Mouse (Mus musculus): Measurements from ENCODE around the gene Prok1.

Gene Prok1

DNA sequence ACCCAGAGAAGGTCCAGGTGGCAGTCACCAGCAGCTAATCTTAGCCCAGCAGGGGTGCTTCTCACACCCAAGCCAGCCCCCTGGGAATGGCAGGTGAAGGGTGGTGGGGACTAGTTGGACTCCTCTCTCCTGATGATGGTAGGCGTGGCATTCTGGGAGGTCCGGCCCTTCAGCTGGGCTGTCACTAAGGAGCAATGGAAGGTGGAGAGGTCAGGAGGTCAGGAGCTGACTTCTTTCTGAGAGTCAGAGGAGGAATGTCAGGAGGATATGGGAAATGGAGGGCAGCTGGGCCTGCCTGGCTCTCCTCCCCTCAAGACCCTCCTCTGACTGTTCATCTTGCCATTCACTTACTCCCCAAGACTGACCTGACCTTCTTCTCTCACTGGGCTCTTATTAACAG is 1.5 kb downstream of the Prok1 start:
- DNase-seq (ENCODE audit: low read depth, low spot score), result no peak

DNA sequence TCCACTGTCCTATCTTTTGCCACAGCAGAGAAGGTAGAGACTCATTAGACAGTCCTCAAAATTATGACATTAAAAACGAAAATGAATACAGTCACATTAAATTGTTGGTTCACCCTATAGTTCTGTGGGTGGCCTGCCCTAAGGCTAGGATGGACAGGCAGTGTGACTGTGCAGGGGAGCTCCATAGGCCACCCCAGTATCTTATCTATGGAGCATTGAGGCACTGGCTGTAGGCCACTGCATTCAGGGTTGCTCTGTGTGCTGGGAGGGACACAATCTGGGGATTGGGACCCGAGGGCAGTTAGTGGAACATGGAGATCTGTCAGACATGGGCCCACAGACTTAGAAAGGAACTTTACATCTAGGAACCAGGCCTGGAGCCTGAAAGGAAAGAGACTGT is 5.6 kb downstream of the Prok1 start:
- DNase-seq (ENCODE audit: low read depth, low spot score), result no peak

DNA sequence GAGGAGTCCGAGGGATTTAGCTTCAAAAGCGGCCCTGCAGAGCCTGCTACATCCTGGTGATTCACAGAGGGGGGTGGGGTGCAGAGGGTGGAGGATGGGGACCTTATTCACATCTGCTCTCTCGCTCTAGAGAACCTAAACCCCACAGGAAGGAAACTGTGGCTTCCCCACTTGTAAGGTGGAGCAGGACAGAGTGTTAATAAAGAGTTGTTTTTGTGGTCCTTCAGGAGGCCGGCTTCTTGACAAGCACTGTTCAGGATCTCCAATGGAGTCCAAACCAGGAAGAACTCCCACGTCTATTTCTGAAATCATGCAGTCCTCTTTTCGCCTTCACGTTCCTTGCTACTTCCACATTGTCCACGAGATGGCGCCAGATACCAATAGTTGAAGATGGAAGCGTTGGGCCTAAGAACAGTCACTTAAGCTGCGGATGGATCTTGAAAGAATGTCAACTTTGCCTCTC is 6.1 kb downstream of the Prok1 start:
- peak; percentile 86 for DNase-seq (ENCODE audit: low read depth, low spot score)

DNA sequence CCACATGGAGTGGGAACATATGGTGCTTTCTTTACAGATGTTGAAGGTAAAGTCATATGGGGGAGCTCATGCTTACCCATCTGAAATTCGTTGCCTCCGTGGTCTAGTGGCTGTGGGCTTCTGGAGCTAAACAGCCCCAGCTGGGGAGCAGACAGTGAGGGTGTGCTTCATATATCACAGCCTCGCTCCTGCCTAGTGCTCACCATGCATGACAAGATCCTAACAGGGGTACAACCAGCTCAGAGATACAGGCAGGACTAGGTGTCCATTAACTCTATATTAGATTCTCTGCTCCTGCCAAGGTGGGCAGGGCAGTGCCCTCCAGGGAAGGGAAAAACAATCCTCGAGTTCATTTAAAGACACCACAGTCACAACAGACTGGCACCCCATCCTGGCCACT is 8.3 kb downstream of the Prok1 start:
- no peak for DNase-seq (ENCODE audit: low read depth, low spot score)

DNA sequence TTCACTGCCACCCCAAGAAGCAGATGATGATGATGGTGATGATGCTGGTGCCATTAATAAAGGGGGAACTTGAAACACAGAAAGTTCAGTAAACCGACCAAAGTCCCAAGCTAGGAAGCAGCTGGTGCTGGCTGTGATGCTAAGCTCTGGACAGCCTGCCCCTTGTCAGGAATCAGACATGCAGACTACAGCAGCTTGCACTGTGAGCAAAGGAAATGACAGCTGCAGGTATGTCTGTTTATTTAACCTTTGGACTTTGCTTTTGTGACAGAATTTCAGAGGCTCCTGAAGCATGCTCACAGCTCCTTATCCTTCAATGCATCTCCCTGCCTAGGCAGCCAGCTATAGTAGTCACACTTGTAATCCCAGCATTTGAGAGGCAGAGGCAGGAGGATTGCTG is 9.0 kb downstream of the Prok1 start, which contains the start of gene A630076J17Rik:
A630076J17Rik (plus strand) TSS at position 88 of the 400 bp plus-strand sequence.
- DNase-seq (ENCODE audit: low read depth, low spot score), result no peak

DNA sequence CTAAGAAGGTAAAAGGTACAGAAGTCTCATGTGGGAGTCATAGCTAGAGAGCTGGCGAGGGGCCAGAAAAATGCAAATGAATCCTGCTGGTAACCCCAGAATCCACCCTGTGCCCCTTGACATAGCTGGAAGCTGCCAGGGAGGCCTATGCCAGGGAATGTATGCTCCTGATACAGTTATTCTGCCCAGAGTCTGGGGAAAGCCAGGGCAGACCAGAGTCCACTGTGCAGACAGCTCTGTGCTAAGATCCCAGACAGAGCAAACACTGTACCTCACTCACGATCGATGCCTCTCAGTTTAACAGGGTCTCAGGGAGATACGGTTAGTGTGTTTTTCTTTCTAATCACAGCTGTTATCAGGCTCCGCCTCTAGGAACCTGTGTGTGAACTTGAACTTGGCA is 9.7 kb downstream of the Prok1 start:
- DNase-seq (ENCODE audit: low read depth, low spot score), result no peak

DNA sequence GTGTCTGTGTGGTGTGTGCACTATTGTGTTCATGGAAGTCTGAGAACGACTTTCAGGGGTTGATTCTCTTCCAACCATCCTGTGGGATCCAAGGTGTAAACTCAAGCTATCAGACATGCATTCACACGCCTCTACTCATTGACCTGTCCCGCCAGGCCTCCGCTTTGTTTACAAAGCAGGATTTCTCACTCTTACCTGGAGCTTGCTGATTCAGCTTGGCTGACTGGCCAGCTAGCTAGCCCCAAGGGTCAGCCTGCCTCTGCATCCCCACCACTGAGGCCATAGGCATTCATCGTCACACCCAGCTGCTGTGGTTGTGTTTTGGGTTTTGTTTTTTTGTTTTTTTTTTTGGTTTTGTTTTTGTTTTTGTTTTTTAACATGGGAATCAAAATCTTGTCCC is 10.3 kb downstream of the Prok1 start:
- DNase-seq (ENCODE audit: low read depth, low spot score), result no peak

DNA sequence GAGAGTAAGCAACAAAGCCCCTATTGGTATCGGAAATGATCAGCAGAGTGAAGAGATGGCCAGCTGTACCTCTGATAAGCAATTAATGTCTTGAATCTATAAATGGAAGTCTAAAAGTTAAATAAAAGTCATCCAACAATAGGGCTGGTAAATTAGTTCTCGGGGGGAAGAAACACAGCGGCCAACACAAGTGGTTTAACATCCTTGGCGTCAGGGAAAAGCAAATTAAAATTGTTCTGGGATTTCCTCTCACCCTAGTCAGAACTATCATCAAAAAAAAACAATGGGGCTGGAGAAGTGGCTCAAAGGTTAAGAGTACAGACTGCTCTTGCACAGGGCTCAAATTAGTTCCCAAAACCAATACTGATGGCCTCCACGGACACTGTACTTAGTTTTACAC is 13.7 kb downstream of the Prok1 start:
- no peak for DNase-seq (ENCODE audit: low read depth, low spot score)

DNA sequence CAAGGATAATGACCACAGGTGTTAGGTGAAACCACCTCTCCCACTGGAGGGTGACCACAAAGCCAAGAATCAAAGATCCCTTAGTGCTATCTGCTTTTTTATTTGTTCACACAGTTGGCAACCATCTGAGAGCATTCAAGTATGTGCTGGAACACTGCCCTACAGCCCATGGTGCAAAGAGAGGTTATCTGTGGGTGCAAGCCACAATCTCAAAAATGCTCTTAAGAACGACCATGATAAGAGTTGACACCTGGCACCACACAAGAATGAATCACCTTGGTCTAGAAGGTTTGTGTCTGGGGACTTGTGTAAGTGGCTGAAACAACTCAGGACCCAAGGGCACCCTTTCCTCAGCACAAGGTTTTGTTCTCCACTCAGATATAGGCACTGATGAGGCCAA is 16.3 kb downstream of the Prok1 start:
- DNase-seq (ENCODE audit: low read depth, low spot score), result no peak

DNA sequence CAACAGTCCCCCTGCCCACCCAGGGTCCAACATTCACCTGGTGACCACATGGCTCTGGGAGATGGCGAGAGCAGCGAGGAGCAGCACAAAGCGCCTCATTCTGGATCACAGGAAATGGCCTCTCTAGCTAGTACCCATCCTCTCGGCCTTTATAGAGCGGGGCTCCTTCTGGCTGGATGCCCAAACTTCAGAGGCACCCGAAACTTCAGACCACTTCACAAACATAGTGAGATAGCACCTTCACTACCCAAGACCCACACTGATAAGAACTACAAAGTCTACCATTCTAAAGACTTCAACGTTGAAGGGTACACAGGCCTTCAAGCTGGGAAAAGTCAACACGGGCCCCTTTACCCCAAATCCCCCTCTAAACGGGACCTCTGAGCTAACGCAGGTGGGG is 17.9 kb downstream of the Prok1 start, which contains the start of gene Cym:
Cym (minus strand) TSS at position 125 of the 400 bp plus-strand sequence.
- DNase-seq (ENCODE audit: low read depth, low spot score), result no peak

DNA sequence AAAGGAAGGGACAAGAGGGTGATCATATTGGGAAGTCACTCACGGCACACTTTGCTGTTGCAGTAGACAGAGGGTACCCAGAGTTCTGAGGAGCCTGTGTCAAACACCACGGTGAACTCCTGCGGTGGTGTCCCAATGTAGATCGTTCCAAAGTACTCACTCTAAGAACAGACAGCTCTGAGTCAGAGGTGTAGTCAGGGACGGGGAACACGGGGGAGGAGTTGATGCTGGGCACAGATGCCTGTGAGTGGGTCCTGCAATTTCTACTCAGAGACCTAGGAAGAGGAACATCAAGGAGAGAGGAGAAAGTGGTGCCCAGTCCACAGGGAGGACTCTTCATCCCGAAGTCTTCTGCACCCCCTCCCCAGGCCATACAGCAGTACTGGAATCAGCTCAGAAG is 20.9 kb downstream of the Prok1 start:
- no peak for DNase-seq (ENCODE audit: low read depth, low spot score)

DNA sequence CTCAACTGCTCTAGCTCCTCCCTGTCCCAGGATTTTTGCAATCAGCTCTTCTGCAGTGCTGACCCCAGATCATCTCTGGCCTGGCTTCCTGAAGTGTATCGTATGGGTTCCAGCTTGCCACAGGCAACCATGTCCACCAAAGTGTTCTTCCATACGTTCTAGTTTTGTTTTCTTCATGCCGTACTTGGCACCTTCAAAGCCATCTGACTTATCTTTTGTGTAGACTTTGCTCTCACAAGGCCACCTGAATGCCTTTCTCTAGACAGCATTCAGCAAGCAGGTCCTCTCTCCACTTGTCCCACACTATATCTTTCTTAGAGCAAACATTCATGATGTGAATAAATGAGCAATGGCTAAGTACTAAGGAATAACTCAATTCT is 22.4 kb downstream of the Prok1 start:
- DNase-seq (ENCODE audit: low read depth, low spot score), result no peak

DNA sequence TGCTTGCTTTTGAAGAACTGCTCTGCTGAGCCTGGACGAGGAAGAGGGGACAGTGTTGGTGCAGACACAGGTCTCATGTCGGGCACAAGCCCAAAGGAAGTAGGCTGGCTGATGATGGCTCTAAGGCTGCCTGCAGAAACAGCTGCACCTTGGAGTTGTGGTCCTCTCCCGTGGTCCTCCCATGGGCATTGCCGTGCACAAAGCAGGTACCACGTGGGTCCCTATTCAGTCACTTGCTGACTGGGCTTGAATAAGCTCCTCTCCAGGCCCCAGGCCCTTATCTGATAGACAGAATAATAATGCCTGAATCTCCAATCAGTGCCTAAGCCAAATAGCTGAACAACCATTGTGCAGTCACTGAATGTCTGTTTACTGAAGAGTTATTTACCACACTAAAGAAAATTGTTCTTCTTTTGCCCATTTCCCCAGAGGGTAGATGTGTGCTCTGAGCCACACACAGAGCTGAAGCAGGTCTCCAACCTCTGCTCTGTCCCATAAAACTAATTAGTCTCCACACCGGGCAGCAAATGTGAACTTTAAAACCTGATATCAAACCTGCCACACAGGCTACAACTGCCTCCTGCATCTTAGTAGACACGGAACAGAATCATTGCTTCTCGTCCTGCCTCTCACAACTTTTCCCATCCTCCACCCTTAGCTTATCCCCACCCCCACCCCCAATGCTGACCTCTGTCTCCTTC is 23.0 kb downstream of the Prok1 start:
- DNase-seq (ENCODE audit: low read depth, low spot score), result no peak

DNA sequence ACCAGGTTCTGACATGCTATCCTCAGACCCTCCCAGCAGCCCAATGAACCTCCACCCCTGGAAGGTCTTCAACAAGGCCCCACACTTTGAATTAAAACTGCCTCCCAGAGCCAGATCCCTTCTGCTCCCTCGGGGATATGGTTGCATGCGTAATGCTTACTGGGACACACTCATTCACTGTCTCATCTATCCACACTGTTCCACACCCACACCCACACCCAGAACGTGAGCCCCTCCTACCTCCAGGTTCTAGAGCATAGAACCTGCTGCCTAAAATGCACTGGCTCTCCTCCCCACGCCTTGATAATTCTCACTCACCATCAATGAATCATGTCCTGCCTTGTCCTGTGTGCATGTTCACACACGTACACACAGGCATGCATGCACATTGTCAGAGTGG is 24.9 kb downstream of the Prok1 start:
- DNase-seq (ENCODE audit: low read depth, low spot score), result no peak

DNA sequence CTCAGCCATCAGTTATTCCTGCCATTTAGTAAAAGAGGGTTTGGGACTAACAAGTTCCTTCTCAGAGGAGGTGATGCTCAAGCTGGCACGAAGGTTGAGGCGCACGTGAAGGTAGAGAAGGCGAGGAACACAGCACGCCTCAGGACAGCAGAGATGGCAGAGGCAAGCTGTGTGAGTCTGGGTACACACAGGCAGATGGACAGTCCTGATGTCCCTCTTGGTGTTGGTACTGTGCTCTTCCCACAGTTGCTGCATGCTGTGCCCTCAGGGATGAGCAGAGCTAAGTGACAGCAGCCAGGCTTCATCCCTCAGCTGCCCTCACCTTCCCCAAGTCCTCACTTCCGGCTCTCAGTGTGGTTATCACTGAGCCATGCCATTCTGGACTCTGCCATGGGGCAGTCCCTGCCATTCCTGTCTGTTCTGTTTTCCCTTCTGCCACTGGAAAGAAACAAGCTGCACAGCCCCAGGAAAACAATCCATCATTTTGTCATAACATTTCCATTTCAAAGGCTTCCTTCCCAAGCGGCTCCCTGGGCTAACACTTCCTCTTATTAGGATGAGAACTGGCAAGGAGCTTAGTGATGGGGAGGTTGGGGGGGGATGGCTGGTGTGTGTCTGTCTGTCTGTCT is 31.8 kb downstream of the Prok1 start:
- no peak for DNase-seq (ENCODE audit: low read depth, low spot score)

DNA sequence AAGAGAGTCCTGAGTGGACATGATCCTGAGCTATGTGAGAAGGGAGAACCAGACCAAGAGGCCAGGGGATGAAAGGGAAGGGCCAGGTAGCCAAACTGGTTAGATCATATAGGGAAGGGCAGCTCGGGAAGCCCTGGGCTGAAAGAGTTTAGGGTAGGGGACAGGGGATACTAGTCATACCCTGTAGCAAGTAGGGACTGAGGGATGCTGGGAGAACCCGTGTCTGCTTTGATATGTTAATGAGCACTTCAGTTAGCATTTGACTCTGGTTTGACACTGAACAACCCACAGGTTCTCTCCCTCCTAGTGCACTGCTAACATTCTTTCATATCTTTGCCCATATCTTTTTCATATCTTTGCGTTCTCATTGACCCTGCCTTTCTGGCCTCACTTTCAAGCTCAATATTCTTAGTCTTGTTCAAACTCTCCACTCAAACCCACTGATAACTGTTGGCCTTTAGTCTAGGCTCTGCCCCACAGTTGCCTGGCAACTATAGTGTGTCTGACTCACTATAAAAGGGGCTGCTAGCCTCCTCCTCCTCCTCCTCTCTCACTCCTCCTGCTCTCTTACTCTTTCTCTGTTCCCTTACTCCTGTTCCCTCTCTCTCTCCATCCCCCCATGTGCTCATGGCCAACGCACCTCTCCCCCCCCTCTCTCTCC is 32.9 kb downstream of the Prok1 start:
- no peak for DNase-seq (ENCODE audit: low read depth, low spot score)

DNA sequence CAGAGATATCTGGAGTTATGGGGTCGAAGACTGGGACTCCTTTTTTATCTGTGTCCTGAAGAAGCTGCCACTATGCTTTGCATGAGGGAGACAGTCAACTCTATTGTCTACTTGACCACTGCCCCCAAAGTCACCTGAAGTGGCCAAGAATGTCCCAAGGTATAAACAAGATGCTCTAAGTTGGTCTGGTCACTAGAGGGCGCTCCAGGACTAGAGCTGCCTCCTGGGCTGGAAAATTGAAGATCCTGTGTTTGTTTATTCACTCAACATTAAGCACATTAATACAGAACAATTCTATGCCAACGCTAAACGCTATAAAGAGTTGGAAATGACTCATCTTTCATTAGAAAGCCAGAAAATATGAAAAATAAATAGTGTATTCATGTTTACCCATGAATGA is 33.5 kb downstream of the Prok1 start:
- DNase-seq (ENCODE audit: low read depth, low spot score), result peak; percentile 66

DNA sequence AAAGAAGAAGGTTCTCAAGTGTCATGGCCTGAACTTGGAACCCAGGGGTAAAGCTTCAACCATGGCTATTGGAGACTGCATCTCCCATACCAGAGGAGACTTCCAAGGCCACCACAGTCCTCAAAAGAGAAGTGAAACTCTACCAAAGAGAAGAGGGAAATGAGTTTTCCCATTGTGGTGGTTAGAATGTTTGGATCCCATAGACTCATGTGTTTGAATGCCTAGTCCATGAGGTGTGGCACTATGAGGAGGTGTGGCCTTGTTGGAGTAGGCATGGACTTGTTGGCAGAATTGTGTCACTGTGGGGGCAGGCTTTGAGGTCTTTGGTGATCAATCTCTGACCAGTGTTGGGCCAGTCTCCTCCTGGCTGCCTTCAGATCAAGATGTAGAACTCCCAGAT is 34.3 kb downstream of the Prok1 start:
- no peak for DNase-seq (ENCODE audit: low read depth, low spot score)

DNA sequence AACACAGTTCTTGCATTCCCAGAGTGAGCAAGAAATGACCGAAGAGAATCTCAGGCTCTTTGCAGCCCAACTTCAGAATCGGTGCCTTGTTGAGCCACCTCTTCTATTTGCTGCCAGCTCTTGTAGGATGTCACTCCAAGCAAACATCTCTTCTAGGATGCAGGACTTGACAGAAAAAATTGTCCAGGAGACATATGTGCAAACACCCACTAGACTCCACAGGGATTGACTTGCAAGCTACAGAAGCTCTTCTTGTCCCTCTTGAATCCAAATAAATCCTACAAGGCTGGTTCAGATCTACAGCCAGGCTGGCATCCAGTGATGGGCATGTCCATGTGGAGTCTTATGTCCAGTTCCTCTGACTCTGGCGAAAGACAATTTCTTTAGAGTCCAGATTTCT is 35.1 kb downstream of the Prok1 start:
- DNase-seq (ENCODE audit: low read depth, low spot score), result no peak

DNA sequence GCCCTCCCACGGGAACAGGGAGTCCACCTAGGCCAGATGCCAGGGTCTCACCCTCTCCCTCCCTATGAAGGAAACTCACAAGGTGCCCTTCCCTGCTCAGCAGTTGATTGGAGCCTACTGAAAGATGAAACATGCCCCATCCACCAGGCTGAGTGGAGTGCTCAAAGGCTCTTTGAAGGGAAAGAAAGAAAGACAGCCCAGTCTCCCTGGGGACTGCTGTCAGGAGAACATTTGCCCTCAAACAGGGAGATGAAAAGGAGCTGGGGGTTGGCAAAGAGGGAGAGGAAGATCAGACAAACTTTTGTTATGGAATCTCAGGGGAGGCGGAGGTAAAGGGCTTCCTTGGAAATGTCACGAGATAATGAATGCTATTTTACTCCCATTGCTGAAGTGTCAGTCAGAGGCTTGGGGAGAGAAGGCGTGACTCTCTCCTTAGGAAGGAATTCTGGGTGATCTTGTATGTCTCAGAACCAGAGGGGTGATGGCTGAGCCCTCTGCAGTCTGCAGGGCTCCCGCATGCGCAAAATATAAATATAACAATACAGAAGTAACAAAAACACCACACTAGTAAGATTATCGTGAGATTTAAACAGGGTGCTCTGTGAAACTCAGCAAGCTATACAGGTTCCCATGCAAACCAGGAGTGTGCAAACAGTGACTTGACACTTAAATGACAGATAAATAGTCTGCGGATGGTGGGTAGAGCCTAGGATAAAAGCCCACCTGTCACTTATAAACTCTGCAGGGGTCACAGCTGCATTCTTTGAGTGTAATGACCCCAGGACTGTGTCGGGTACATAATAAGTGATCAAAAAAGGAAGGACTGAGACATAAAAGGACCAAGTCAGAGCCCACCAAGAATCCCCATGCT is 38.0 kb downstream of the Prok1 start:
- no peak for DNase-seq (ENCODE audit: low read depth, low spot score)

DNA sequence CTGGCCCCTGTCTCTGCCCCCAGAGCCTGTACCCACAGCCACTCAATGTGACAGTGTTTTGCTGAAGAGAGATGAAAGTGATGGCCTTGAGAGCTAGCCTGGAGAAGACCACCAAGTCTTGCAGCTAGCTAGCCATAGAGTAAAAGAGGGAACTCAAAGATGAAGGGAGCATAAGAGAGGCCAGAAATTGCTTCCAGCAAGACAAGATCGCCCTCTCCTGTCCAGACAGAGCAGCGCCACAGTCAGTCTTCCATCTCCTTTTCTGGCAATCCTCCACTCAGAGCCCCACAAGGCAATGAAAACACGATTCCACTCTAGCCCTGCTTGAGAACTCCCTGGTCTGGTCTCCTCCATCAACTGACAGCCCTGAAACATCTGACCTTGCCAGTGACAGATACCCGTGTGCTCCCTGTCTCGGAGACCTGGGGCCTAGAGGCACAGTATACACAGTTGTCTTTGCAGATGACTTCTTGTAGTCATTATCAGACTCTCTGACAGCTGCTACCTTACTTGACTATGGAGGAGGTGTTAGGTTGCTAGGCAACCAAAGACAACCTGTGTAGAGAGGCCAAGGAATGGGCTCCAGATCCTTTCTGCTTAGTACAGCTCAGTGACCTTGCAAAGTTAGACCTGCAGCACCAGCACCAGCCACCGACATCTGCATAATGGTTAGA is 51.1 kb downstream of the Prok1 start:
- peak; percentile 24 for DNase-seq (ENCODE audit: low read depth, low spot score)

All from forelimb bud, embryonic 11.5 days (tissue).